ENCODE assay signal across 11 mouse cellular contexts in genomic region chr10:60005264-60005663, GRCm38 (mm10). TPM values are rescaled to one million over a fixed set of nuclear protein-coding genes. Genes with fewer than 3 reads are reported as not detected.
DNase-seq lines count a peak whose midpoint lies in the region; ATAC-seq lines count a peak whose summit lies in the region.
"Had no signal": no experiment of that assay in that cellular context is flagged by ENCODE, and none has a peak within 500 bp of the region (broad histone marks: within the 10 kb centered on the region; RNA-seq: fewer than 3 reads in every experiment).

No protein-coding gene starts in this region.

- 56% methylated on average over 2 of the region's 2 CpGs for WGBS in heart, embryonic 11.5 days (ENCODE audit: insufficient replicate concordance)
- WGBS in hindbrain, embryonic 10.5 days, result 69% methylated on average over 2 of the region's 2 CpGs

- no peaks in the 10 kb centered on the region for H3K27me3 ChIP-seq in heart, embryonic 11.5 days (ENCODE audit: control insufficient read depth, insufficient read depth, low read length)
- no peaks in the 10 kb centered on the region for H3K27me3 ChIP-seq in hindbrain, embryonic 10.5 days (ENCODE audit: insufficient read depth, poor library complexity, severe bottlenecking)
- H3K27me3 ChIP-seq: embryonic facial prominence, embryonic 12.5 days; stomach, embryonic 15.5 days had no signal

- H3K27ac ChIP-seq in heart, embryonic 11.5 days (ENCODE audit: low read depth, low read length), result no peak overlapping the region
- H3K27ac ChIP-seq in hindbrain, embryonic 10.5 days, result no peak overlapping the region
- H3K27ac ChIP-seq: embryonic facial prominence, embryonic 12.5 days; stomach, embryonic 15.5 days had no signal

- DNase-seq in heart, adult 8-10 months (ENCODE audit: low spot score), result peak; percentile 46
- DNase-seq in CD4-positive helper T cell, adult 2 months (ENCODE audit: low read depth, low spot score), result peak; percentile 58
- peak; percentile 55 for DNase-seq in NIH3T3 (ENCODE audit: low read depth)
- DNase-seq in lung, postnatal 36 days, result peak; percentile 78
- DNase-seq in frontal cortex, postnatal 10 days (ENCODE audit: low spot score in 2 of 2), result no peak
- no peak for DNase-seq in hindbrain, embryonic 10.5 days (ENCODE audit: low spot score)

- H3K4me2 ChIP-seq in heart, embryonic 11.5 days, result no peak overlapping the region
- H3K4me2 ChIP-seq: embryonic facial prominence, embryonic 12.5 days; stomach, embryonic 15.5 days had no signal

- H3K4me1 ChIP-seq in heart, embryonic 11.5 days (ENCODE audit: control insufficient read depth, insufficient read depth, low read length), result peaks cover 18% of the 10 kb centered on the region
- H3K4me1 ChIP-seq in hindbrain, embryonic 10.5 days (replicated peaks), result peaks cover 21% of the 10 kb centered on the region

- H3K4me3 ChIP-seq in heart, embryonic 11.5 days (ENCODE audit: low read depth, low read length), result no peak overlapping the region
- no peak overlapping the region for H3K4me3 ChIP-seq in hindbrain, embryonic 10.5 days
- H3K4me3 ChIP-seq: embryonic facial prominence, embryonic 12.5 days; stomach, embryonic 15.5 days had no signal

- H3K9me3 ChIP-seq in heart, embryonic 11.5 days (replicated peaks; ENCODE audit: control insufficient read depth, low read length), result no peaks in the 10 kb centered on the region
- H3K9me3 ChIP-seq in hindbrain, embryonic 10.5 days, result no peaks in the 10 kb centered on the region
- H3K9me3 ChIP-seq: embryonic facial prominence, embryonic 12.5 days; stomach, embryonic 15.5 days had no signal

- no peaks in the 10 kb centered on the region for H3K36me3 ChIP-seq in heart, embryonic 11.5 days (ENCODE audit: control insufficient read depth, insufficient read depth, low read length)
- H3K36me3 ChIP-seq in hindbrain, embryonic 10.5 days, result peaks cover 37% of the 10 kb centered on the region

- no peak for ATAC-seq in heart, embryonic 11.5 days (replicated peaks; ENCODE audit: insufficient number of reproducible peaks, low FRiP score, low TSS enrichment)
- ATAC-seq in megakaryocyte-erythroid progenitor cell, adult 5-6 weeks (replicated peaks; ENCODE audit: low FRiP score, low TSS enrichment, poor library complexity, severe bottlenecking), result no peak
- ATAC-seq: inflammation-experienced regulatory T-cells, adult 6 months had no signal

- no peak overlapping the region for H3K9ac ChIP-seq in heart, embryonic 11.5 days (ENCODE audit: low read depth, low read length)
- H3K9ac ChIP-seq: embryonic facial prominence, embryonic 12.5 days; stomach, embryonic 15.5 days had no signal

RNA-seq across cellular contexts. Expression of gene Anapc16, which starts 2.3 kb away (rescaled TPM):
- 10 to 100 TPM; 59.0 to 88.1 (median 74.3) TPM for total RNA-seq in heart, adult 8-10 months (2022)
- polyA plus RNA-seq in heart, embryonic 11.5 days (2014; fragmentation: Nextera tagmentation; extraction: Ambion mirVana), result 70.6 and 84.1 TPM in 2 replicates
- total RNA-seq in megakaryocyte-erythroid progenitor cell, adult 5-6 weeks (2014; fragmentation: Nextera tagmentation), result 59.5 and 72.3 TPM in 2 replicates
- 42.1 and 43.2 TPM in 2 replicates for total RNA-seq in megakaryocyte-erythroid progenitor cell, adult 5-6 weeks (2017)
- 111 and 114 TPM in 2 replicates for polyA plus RNA-seq in hindbrain, embryonic 10.5 days (2016; fragmentation: Nextera tagmentation; extraction: Ambion mirVana)

RNA-seq across cellular contexts. Expression of gene Ascc1, which starts 2.7 kb away (rescaled TPM):
- total RNA-seq in heart, adult 8-10 months (2022), result 10 to 100 TPM; 22.3 to 26.7 (median 24.4) TPM
- polyA plus RNA-seq in heart, embryonic 11.5 days (2014; fragmentation: Nextera tagmentation; extraction: Ambion mirVana), result 34.5 and 36.2 TPM in 2 replicates
- 30.8 and 36.1 TPM in 2 replicates for total RNA-seq in megakaryocyte-erythroid progenitor cell, adult 5-6 weeks (2014; fragmentation: Nextera tagmentation)
- total RNA-seq in megakaryocyte-erythroid progenitor cell, adult 5-6 weeks (2017), result 34.3 and 34.7 TPM in 2 replicates
- polyA plus RNA-seq in hindbrain, embryonic 10.5 days (2016; fragmentation: Nextera tagmentation; extraction: Ambion mirVana), result 35.8 and 37.0 TPM in 2 replicates

RNA-seq across cellular contexts. Expression of gene Ddit4, which starts 53.6 kb away (rescaled TPM):
- 10 to 100 TPM; 22.1 to 74.4 (median 55.6) TPM for total RNA-seq in heart, adult 8-10 months (2022)
- 1.9 and 3.4 TPM in 2 replicates for polyA plus RNA-seq in heart, embryonic 11.5 days (2014; fragmentation: Nextera tagmentation; extraction: Ambion mirVana)
- 2.0 and 3.0 TPM in 2 replicates for total RNA-seq in megakaryocyte-erythroid progenitor cell, adult 5-6 weeks (2014; fragmentation: Nextera tagmentation)
- 2.0 and 4.4 TPM in 2 replicates for total RNA-seq in megakaryocyte-erythroid progenitor cell, adult 5-6 weeks (2017)
- 37.5 and 37.6 TPM in 2 replicates for polyA plus RNA-seq in hindbrain, embryonic 10.5 days (2016; fragmentation: Nextera tagmentation; extraction: Ambion mirVana)

Comparison
In these comparisons a context has a peak if more than half of its experiments do, and no peak if none do; other contexts are left out.
1. DNase-seq: peak in heart, adult 8-10 months (single experiment), CD4-positive helper T cell, adult 2 months (single experiment), NIH3T3 (single experiment) and lung, postnatal 36 days (single experiment); none in frontal cortex, postnatal 10 days (0 of 2) and hindbrain, embryonic 10.5 days (single experiment).
2. RNA of gene Ddit4, which starts 53.6 kb away (total RNA-seq): 22.1 to 74.4 TPM in heart, adult 8-10 months; 2.0 to 4.4 TPM in megakaryocyte-erythroid progenitor cell, adult 5-6 weeks; every median in the first group is over 4 times any median in the second.